Mouse (Mus musculus) CH12.LX (cell line): ENCODE data around the gene Psme1. TPM values are rescaled to one million over a fixed set of nuclear protein-coding genes. Genes with fewer than 3 reads are reported as not detected.

Experiments
- DNase-seq: peaks from one replicate; pipeline ENCODE4 v3.0.0-alpha.2; 2013; ENCODE audit errors: extremely low read depth
- H3K27ac ChIP-seq: 2 replicates; pipeline ENCODE4 v1.5.1; 2012; ENCODE audit warnings: low read depth, mild to moderate bottlenecking, control low read depth, moderate library complexity; ENCODE audit not compliant: insufficient read depth
- H3K27me3 ChIP-seq: replicated peaks from 2 replicates; pipeline ENCODE3; 2012; ENCODE audit warnings: inconsistent platforms
- H3K36me3 ChIP-seq, 2 experiments: replicated peaks in 1 of 2; 2 replicates each; pipeline versions ENCODE3 to v1.6.1; 2012; ENCODE audit warnings: inconsistent platforms in 1 of 2, low read length in 1 of 2, mild to moderate bottlenecking in 1 of 2, mixed read lengths in 1 of 2, moderate library complexity in 1 of 2; ENCODE audit not compliant: control insufficient read depth in 1 of 2, insufficient read depth in 1 of 2
- H3K4me1 ChIP-seq, 2 experiments: 2 replicates each; pipeline ENCODE4 v1.6.1; 2012; ENCODE audit warnings: inconsistent platforms in 1 of 2, moderate library complexity in 1 of 2; ENCODE audit not compliant: insufficient read depth in 2 of 2, control insufficient read depth in 1 of 2
- H3K4me2 ChIP-seq: 2 replicates; pipeline ENCODE4 v1.6.1; 2012; ENCODE audit warnings: low read depth, mild to moderate bottlenecking, control low read depth; ENCODE audit not compliant: poor library complexity, insufficient read depth, severe bottlenecking
- H3K4me3 ChIP-seq, 3 experiments: fragments of 150-350 bp in 1 of 3; sonication (generic) in 1 of 3; replicated peaks in 1 of 3; 2 replicates each; pipeline versions ENCODE3 to v1.5.1; 2011 to 2012; ENCODE audit warnings: low read depth in 2 of 3, low read length in 2 of 3, mild to moderate bottlenecking in 2 of 3, moderate library complexity in 2 of 3, control low read depth in 1 of 3, improper control_type of control experiment in 1 of 3, inconsistent platforms in 1 of 3, mixed read lengths in 1 of 3; ENCODE audit not compliant: poor library complexity in 1 of 3
- H3K79me2 ChIP-seq: replicated peaks from 2 replicates; pipeline ENCODE4 v1.6.1; 2012; ENCODE audit warnings: mild to moderate bottlenecking, moderate library complexity; ENCODE audit not compliant: control insufficient read depth, poor library complexity, insufficient read depth, severe bottlenecking; ENCODE audit errors: extremely low read depth
- H3K9ac ChIP-seq: 2 replicates; pipeline ENCODE4 v1.6.1; 2012; ENCODE audit warnings: low read depth, mild to moderate bottlenecking, control low read depth, moderate library complexity; ENCODE audit not compliant: insufficient read depth
- H3K9me3 ChIP-seq: replicated peaks from 2 replicates; pipeline ENCODE3; 2012; ENCODE audit warnings: low read length, inconsistent platforms, mixed read lengths
- BHLHE40 ChIP-seq: IDR thresholded peaks from 2 replicates; pipeline ENCODE4 v1.6.1; 2011; ENCODE audit warnings: mild to moderate bottlenecking, low read depth, low read length, improper control_type of control experiment
- CHD1 ChIP-seq: IDR thresholded peaks from 2 replicates; pipeline ENCODE4 v1.6.1; 2012; ENCODE audit warnings: low read depth, low read length, improper control_type of control experiment, inconsistent platforms
- CHD2 ChIP-seq: IDR thresholded peaks from 2 replicates; pipeline ENCODE4 v1.6.1; 2011; ENCODE audit warnings: low read length, improper control_type of control experiment
- CTCF ChIP-seq, 2 experiments: IDR thresholded peaks in 1 of 2; conservative IDR thresholded peaks in 1 of 2; 2 replicates each; pipeline ENCODE4 v1.5.1; 2011 to 2012; ENCODE audit warnings: low read depth in 2 of 2, low read length in 2 of 2, improper control_type of control experiment in 1 of 2, inconsistent platforms in 1 of 2, mild to moderate bottlenecking in 1 of 2, moderate library complexity in 1 of 2
- E2F4 ChIP-seq: IDR thresholded peaks from 2 replicates; pipeline ENCODE4 v1.6.1; 2011; ENCODE audit warnings: low read depth, low read length, improper control_type of control experiment; ENCODE audit not compliant: insufficient replicate concordance
- ELF1 ChIP-seq: IDR thresholded peaks from 2 replicates; pipeline ENCODE4 v1.6.1; 2014; ENCODE audit warnings: low read depth, mild to moderate bottlenecking, inconsistent platforms, low read length, improper control_type of control experiment
- EP300 ChIP-seq: IDR thresholded peaks from 2 replicates; pipeline ENCODE4 v1.6.1; 2011; ENCODE audit warnings: low read length, improper control_type of control experiment
- ETS1 ChIP-seq: conservative IDR thresholded peaks from 2 replicates; pipeline ENCODE4 v1.6.1; 2012; ENCODE audit warnings: low read depth, mild to moderate bottlenecking, inconsistent platforms, low read length, improper control_type of control experiment, moderate library complexity
- GABPA ChIP-seq: IDR thresholded peaks from 2 replicates; pipeline ENCODE4 v1.6.1; 2012; ENCODE audit warnings: low read depth, low read length, improper control_type of control experiment, inconsistent platforms; ENCODE audit not compliant: insufficient replicate concordance
- HCFC1 ChIP-seq: IDR thresholded peaks from 2 replicates; pipeline ENCODE4 v1.6.1; 2012; ENCODE audit warnings: low read depth, mild to moderate bottlenecking, inconsistent platforms, low read length, improper control_type of control experiment
- IRF4 ChIP-seq: IDR thresholded peaks from 2 replicates; pipeline ENCODE4 v1.6.1; 2014; ENCODE audit warnings: low read depth, mild to moderate bottlenecking, inconsistent platforms, low read length, improper control_type of control experiment
- JUN ChIP-seq: IDR thresholded peaks from 2 replicates; pipeline ENCODE4 v1.6.1; 2011; ENCODE audit warnings: low read depth, mild to moderate bottlenecking, low read length, improper control_type of control experiment, moderate library complexity; ENCODE audit not compliant: insufficient read depth
- JUND ChIP-seq: conservative IDR thresholded peaks from 2 replicates; pipeline ENCODE4 v1.6.1; 2011; ENCODE audit warnings: low read depth, low read length, improper control_type of control experiment
- KAT2A ChIP-seq: IDR thresholded peaks from 2 replicates; pipeline ENCODE4 v1.6.1; 2012; ENCODE audit warnings: low read length, improper control_type of control experiment, inconsistent platforms; ENCODE audit not compliant: insufficient replicate concordance
- MAFK ChIP-seq: IDR thresholded peaks from 2 replicates; pipeline ENCODE4 v1.6.1; 2011; ENCODE audit warnings: low read length, improper control_type of control experiment; ENCODE audit not compliant: insufficient replicate concordance
- MAX ChIP-seq: IDR thresholded peaks from 2 replicates; pipeline ENCODE4 v1.6.1; 2011; ENCODE audit warnings: low read length, improper control_type of control experiment
- MAZ ChIP-seq: IDR thresholded peaks from 2 replicates; pipeline ENCODE4 v1.6.1; 2012; ENCODE audit warnings: low read depth, mild to moderate bottlenecking, inconsistent platforms, low read length, improper control_type of control experiment, moderate library complexity
- MEF2A ChIP-seq: IDR thresholded peaks from 2 replicates; pipeline ENCODE4 v1.6.1; 2014; ENCODE audit warnings: low read depth, mild to moderate bottlenecking, inconsistent platforms, low read length, improper control_type of control experiment, borderline replicate concordance
- MXI1 ChIP-seq: IDR thresholded peaks from 2 replicates; pipeline ENCODE4 v1.6.1; 2011; ENCODE audit warnings: mild to moderate bottlenecking, low read depth, low read length, improper control_type of control experiment
- NELFE ChIP-seq: IDR thresholded peaks from 2 replicates; pipeline ENCODE4 v1.6.1; 2011; ENCODE audit warnings: low read depth, low read length, improper control_type of control experiment
- PAX5 ChIP-seq: IDR thresholded peaks from 2 replicates; pipeline ENCODE4 v1.6.1; 2012; ENCODE audit warnings: low read length, inconsistent platforms, mixed read lengths
- POLR2A ChIP-seq: IDR thresholded peaks from 2 replicates; pipeline ENCODE4 v1.6.1; 2011; ENCODE audit warnings: low read depth, mild to moderate bottlenecking, improper control_type of control experiment, low read length
- POLR2AphosphoS2 ChIP-seq: IDR thresholded peaks from 2 replicates; pipeline ENCODE4 v1.6.1; 2011; ENCODE audit warnings: low read depth, low read length, improper control_type of control experiment
- RAD21 ChIP-seq: IDR thresholded peaks from 2 replicates; pipeline ENCODE4 v1.6.1; 2011; ENCODE audit warnings: low read depth, mild to moderate bottlenecking, low read length, improper control_type of control experiment, moderate library complexity
- RCOR1 ChIP-seq: conservative IDR thresholded peaks from 2 replicates; pipeline ENCODE4 v1.6.1; 2012; ENCODE audit warnings: low read depth, mild to moderate bottlenecking, inconsistent platforms, low read length, improper control_type of control experiment
- SIN3A ChIP-seq: IDR thresholded peaks from 2 replicates; pipeline ENCODE4 v1.6.1; 2012; ENCODE audit warnings: low read length, improper control_type of control experiment, inconsistent platforms
- SMC3 ChIP-seq: IDR thresholded peaks from 2 replicates; pipeline ENCODE4 v1.6.1; 2011; ENCODE audit warnings: low read depth, low read length, improper control_type of control experiment
- TBP ChIP-seq: conservative IDR thresholded peaks from 2 replicates; pipeline ENCODE4 v1.6.1; 2011; ENCODE audit warnings: low read depth, low read length, improper control_type of control experiment
- TCF12 ChIP-seq: IDR thresholded peaks from 2 replicates; pipeline ENCODE4 v1.6.1; 2014; ENCODE audit warnings: low read depth, mild to moderate bottlenecking, inconsistent platforms, low read length, improper control_type of control experiment
- UBTF ChIP-seq: IDR thresholded peaks from 2 replicates; pipeline ENCODE4 v1.6.1; 2012; ENCODE audit warnings: low read depth, mild to moderate bottlenecking, inconsistent platforms, low read length, improper control_type of control experiment, moderate library complexity
- USF1 ChIP-seq: IDR thresholded peaks from 2 replicates; pipeline ENCODE4 v1.6.1; 2014; ENCODE audit warnings: low read depth, mild to moderate bottlenecking, inconsistent platforms, low read length, improper control_type of control experiment
- ZC3H11A ChIP-seq: IDR thresholded peaks from 2 replicates; pipeline ENCODE4 v1.6.1; 2012; ENCODE audit warnings: low read depth, mild to moderate bottlenecking, inconsistent platforms, low read length, improper control_type of control experiment
- ZKSCAN1 ChIP-seq: IDR thresholded peaks from 2 replicates; pipeline ENCODE4 v1.6.1; 2012; ENCODE audit warnings: low read depth, inconsistent platforms, low read length, improper control_type of control experiment, borderline replicate concordance
- ZMIZ1 ChIP-seq: IDR thresholded peaks from 2 replicates; pipeline ENCODE4 v1.6.1; 2012; ENCODE audit warnings: low read depth, mild to moderate bottlenecking, inconsistent platforms, low read length, improper control_type of control experiment
- ZNF384 ChIP-seq: IDR thresholded peaks from 2 replicates; pipeline ENCODE4 v1.6.1; 2012; ENCODE audit warnings: low read depth, low read length, improper control_type of control experiment, inconsistent platforms
- dilution Hi-C: fragments of 300-500 bp; cut with MboI; formaldehyde crosslinking; loops from 2 replicates; pipeline ENCODE4 v1.14.3; 2020; ENCODE audit warnings: low sequenced_read_pairs; ENCODE audit not compliant: extremely low pct_unique_long_range_greater_than_20kb, extremely low pct_ligation_motif_present
- in situ Hi-C: fragments of 300-500 bp; cut with MboI; formaldehyde crosslinking; loops from 3 replicates; pipeline ENCODE4 v1.14.3; 2019; ENCODE audit warnings: low sequenced_read_pairs, low pct_ligation_motif_present, low pct_unique_long_range_greater_than_20kb, mixed read lengths
- polyA plus RNA-seq: library from polyadenylated mRNA; unstranded; fragments of >175 nt; gene quantifications from 2 replicates; pipeline ENCODE4 v1.2.1, GENCODE M21; 2012; ENCODE audit warnings: low read depth; ENCODE audit not compliant: insufficient read length
- total RNA-seq, 2 experiments: library from RNA; depleted of rRNA; stranded (reverse); fragments of 300-350 nt in 1 of 2; fragments of >200 nt in 1 of 2; gene quantifications; 2 replicates each; pipeline ENCODE4 v1.2.3; 2012 to 2014

The Psme1 gene
- total and polyA plus RNA-seq, 3 experiments: 335 to 740 (median 377) TPM

- H3K4me1 ChIP-seq: peaks cover 0 to 51% of the 10 kb centered on the region in 2 experiments; a peak in 3 of 4 replicates
Measured at GRCm38 (mm10) chr14:55590748-55591330, 12.9 kb downstream of the Psme1 start, which contains the start of gene Psme2. Psme2 (minus strand) TSS chr14:55591113.

GRCm38 (mm10) chr14:55591331-55591891 lies 13.5 kb downstream of the Psme1 start, which contains the start of gene Rnf31:
Rnf31 (plus strand) TSS chr14:55591708.
- Histone ChIP-seq H3K4me1 (peaks cover 0 to 45% of the 10 kb centered on the region in 2 experiments; a peak in 3 of 4 replicates), H3K27me3 (no peaks in the 10 kb centered on the region), H3K4me2 (peak within 1 kb of the TSS; percentile 81), H3K36me3 (peaks cover 42 to 60% of the 10 kb centered on the region in 2 experiments), H3K4me3 (peak within 1 kb of the TSS; percentile 79 to 94 (median 91)), H3K27ac (peak within 1 kb of the TSS; percentile 97), H3K79me2 (peaks cover 35% of the 10 kb centered on the region), H3K9me3 (no peaks in the 10 kb centered on the region), H3K9ac (peak within 1 kb of the TSS; percentile 89)
- peak; percentile 97 for DNase-seq
- dilution Hi-C loops: no loop called here
- in situ Hi-C loops: no loop called here
- no peak for TF ChIP-seq GABPA
- no peak for TF ChIP-seq CTCF (conservative IDR thresholded peaks at IDR 0.05 in 1 of 2, IDR thresholded peaks at IDR 0.05 in 1 of 2; ENCODE audit: low read depth in 2 of 2, low read length in 2 of 2)
- no peak for TF ChIP-seq USF1
- peak; percentile 95 for TF ChIP-seq ELF1
- TF ChIP-seq JUN: no peak
- TF ChIP-seq TBP: no peak
- 0 out of 2 replicates have a peak, but pooled peaks have one; percentile 9 for TF ChIP-seq MEF2A
- TF ChIP-seq POLR2AphosphoS2: no peak
- TF ChIP-seq KAT2A: no peak
- peak; percentile 64; the same call in 1 of the 2 replicates for TF ChIP-seq CHD1
- 0 out of 2 replicates have a peak, but pooled peaks have one; percentile 6 for TF ChIP-seq IRF4
- 0 out of 2 replicates have a peak, but pooled peaks have one; percentile 18 for TF ChIP-seq UBTF
- no peak for TF ChIP-seq MAFK
- TF ChIP-seq ZC3H11A: no peak
- TF ChIP-seq MAZ: no peak; the same call in 1 of the 2 replicates
- no peak for TF ChIP-seq JUND

More at GRCm38 (mm10) chr14:55590748-55591330, 12.9 kb downstream of the Psme1 start, which contains the start of gene Psme2:
- DNase-seq: peak; percentile 98
- peak within 1 kb of the TSS; percentile 89 for H3K9ac ChIP-seq
- H3K4me3 ChIP-seq: peak within 1 kb of the TSS; percentile 79 to 94 (median 91)
- no peak for TF ChIP-seq RCOR1
- TF ChIP-seq BHLHE40: no peak
- TF ChIP-seq KAT2A: no peak
- TF ChIP-seq TCF12: peak; percentile 33; the same call in 1 of the 2 replicates
- peak; percentile 47; the same call in 1 of the 2 replicates for TF ChIP-seq MAZ
- 0 out of 2 replicates have a peak, but pooled peaks have one; percentile 69 for TF ChIP-seq UBTF
- no peak for TF ChIP-seq CHD1
- TF ChIP-seq TBP: 0 out of 2 replicates have a peak, but pooled peaks have one; percentile 1
- no peak for TF ChIP-seq JUND
- no peak for TF ChIP-seq GABPA
- TF ChIP-seq ZNF384: no peak
- peak; percentile 15 for TF ChIP-seq ZMIZ1
- TF ChIP-seq MAX: peak; percentile 30; the same call in 1 of the 2 replicates
- peak; percentile 69 for TF ChIP-seq POLR2A
- peak; percentile 26; the same call in 1 of the 2 replicates for TF ChIP-seq ELF1
- TF ChIP-seq ETS1: peak; percentile 51
- no peak for TF ChIP-seq MEF2A
- TF ChIP-seq NELFE: no peak
- no peak for TF ChIP-seq ZC3H11A
- TF ChIP-seq MAFK: no peak
- TF ChIP-seq PAX5: no peak
- no peak for TF ChIP-seq EP300
- no peak for TF ChIP-seq USF1
- no peak for TF ChIP-seq ZKSCAN1
- TF ChIP-seq HCFC1: no peak
- TF ChIP-seq JUN: no peak
- peak; percentile 68; the same call in 1 of the 2 replicates for TF ChIP-seq MXI1
- 0 out of 2 replicates have a peak, but pooled peaks have one; percentile 43 for TF ChIP-seq POLR2AphosphoS2
- no peak for TF ChIP-seq E2F4
- peak; percentile 18; the same call in 1 of the 2 replicates for TF ChIP-seq SIN3A
- peak; percentile 60 for TF ChIP-seq IRF4
- peak; percentile 56; the same call in 1 of the 2 replicates for TF ChIP-seq CHD2
- TF ChIP-seq RAD21: no peak
- TF ChIP-seq SMC3: no peak
- H3K79me2 ChIP-seq: peaks cover 35% of the 10 kb centered on the region
- peak within 1 kb of the TSS; percentile 97 for H3K27ac ChIP-seq
- peak within 1 kb of the TSS; percentile 96 for H3K4me2 ChIP-seq
- H3K36me3 ChIP-seq: peaks cover 37 to 56% of the 10 kb centered on the region in 2 experiments
- H3K9me3 ChIP-seq: no peaks in the 10 kb centered on the region
- H3K27me3 ChIP-seq: no peaks in the 10 kb centered on the region
- dilution Hi-C loops: no loop called here
- in situ Hi-C loops: no loop called here
